Mouse (Mus musculus): ENCODE measurements around the gene Hic2.

GRCm38 (mm10) chr16:17193823-17194222 is 39.5 kb upstream of the Hic2 start:
- no peak for TF ChIP-seq CTCF (IDR thresholded peaks at IDR 0.05; ENCODE audit: low read depth)
- no peak for TF ChIP-seq EP300 (IDR thresholded peaks at IDR 0.05; ENCODE audit: low read depth)
